In the genomic region with DNA sequence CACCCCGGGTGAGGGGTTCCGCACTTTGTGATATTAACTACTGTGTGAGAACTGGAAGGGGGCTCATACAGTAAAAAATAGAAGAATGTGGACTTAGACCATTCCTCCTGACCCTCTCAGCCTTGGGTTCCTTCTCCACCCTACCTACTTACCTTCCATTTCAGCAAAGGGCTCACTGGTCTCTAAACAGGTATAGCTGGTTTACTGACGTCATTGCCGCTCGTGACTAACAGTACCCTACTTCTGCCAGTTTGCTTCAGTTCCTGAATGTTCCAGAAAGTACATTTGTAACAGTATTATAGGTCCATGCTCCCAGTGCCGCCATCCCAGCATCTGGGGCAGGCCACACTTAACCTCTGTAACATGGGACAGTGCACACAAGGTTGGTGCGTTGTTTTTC, we compare ENCODE assay signal across 18 mouse cellular contexts. TPM values are rescaled to one million over a fixed set of nuclear protein-coding genes. Genes with fewer than 3 reads are reported as not detected.
DNase-seq lines count a peak whose midpoint lies in the region; ATAC-seq and TF ChIP-seq lines count a peak whose summit lies in the region.
"Had no signal": no experiment of that assay in that cellular context is flagged by ENCODE, and none has a peak within 500 bp of the region (broad histone marks: within the 10 kb centered on the region; RNA-seq: fewer than 3 reads in every experiment).

No protein-coding gene starts in this region.

- no peak for TF ChIP-seq CTCF in gastrocnemius, adult 2 months (IDR thresholded peaks at IDR 0.05)
- no peak for TF ChIP-seq CTCF in kidney, postnatal 0 days (IDR thresholded peaks at IDR 0.05; ENCODE audit: low read depth)
- TF ChIP-seq CTCF in E14TG2a.4 (conservative IDR thresholded peaks at IDR 0.05; ENCODE audit: low read length): no peak

- peak overlapping the region; percentile 25; the same call in 1 of the 2 replicates for H3K4me2 ChIP-seq in kidney, postnatal 0 days (ENCODE audit: low read length)
- H3K4me2 ChIP-seq in myocyte (ENCODE audit: low read depth): peak overlapping the region; percentile 71
- H3K4me2 ChIP-seq: forebrain, embryonic 15.5 days; hindbrain, embryonic 14.5 days; midbrain, embryonic 12.5 days; neural tube, embryonic 13.5 days had no signal

- H3K9ac ChIP-seq in kidney, postnatal 0 days (ENCODE audit: low read depth, low read length): no peak overlapping the region
- H3K9ac ChIP-seq: forebrain, embryonic 15.5 days; hindbrain, embryonic 14.5 days; liver, postnatal 0 days; midbrain, embryonic 12.5 days; neural tube, embryonic 13.5 days had no signal

- no peaks in the 10 kb centered on the region for H3K27me3 ChIP-seq in kidney, postnatal 0 days (ENCODE audit: insufficient read depth, low read length)
- H3K27me3 ChIP-seq in E14TG2a.4 (ENCODE audit: insufficient read depth, low read length): no peaks in the 10 kb centered on the region
- no peaks in the 10 kb centered on the region for H3K27me3 ChIP-seq in myocyte (ENCODE audit: control insufficient read depth, insufficient read depth, insufficient read length)
- H3K27me3 ChIP-seq: forebrain, embryonic 15.5 days; midbrain, embryonic 12.5 days; neural tube, embryonic 13.5 days had no signal

- peak overlapping the region; percentile 50; the same call in 1 of the 2 replicates for H3K27ac ChIP-seq in gastrocnemius, adult 2 months
- peak overlapping the region; percentile 86 for H3K27ac ChIP-seq in kidney, postnatal 0 days
- H3K27ac ChIP-seq: forebrain, embryonic 15.5 days; hindbrain, embryonic 14.5 days; midbrain, embryonic 12.5 days; neural tube, embryonic 13.5 days had no signal

- intact Hi-C loops in gastrocnemius, adult 2 months (cut with DNase I): no loop called here

- H3K36me3 ChIP-seq in kidney, postnatal 0 days (ENCODE audit: insufficient read depth, low read length): no peaks in the 10 kb centered on the region
- H3K36me3 ChIP-seq in E14TG2a.4 (ENCODE audit: insufficient read depth, low read length) (no peaks in the 10 kb centered on the region; the same call in 1 of the 2 replicates), myocyte (ENCODE audit: control insufficient read depth, insufficient read depth) (peaks cover 3% of the 10 kb centered on the region)
- H3K36me3 ChIP-seq: forebrain, embryonic 15.5 days; G1E; midbrain, embryonic 12.5 days; neural tube, embryonic 13.5 days had no signal

- no peak overlapping the region for H3ac ChIP-seq in myocyte (ENCODE audit: control insufficient read depth, insufficient read length)

- no peak for TF ChIP-seq POLR2A in myocyte (IDR thresholded peaks at IDR 0.05; ENCODE audit: insufficient read length, low read depth)

- no peak for DNase-seq in gastrocnemius, adult 2 months
- DNase-seq in gastrocnemius, postnatal 25 days: no peak
- DNase-seq in kidney, postnatal 0 days (ENCODE audit: low spot score): no peak
- DNase-seq in kidney, adult 11 months: no peak
- no peak for DNase-seq in adrenal gland, postnatal 25 days
- DNase-seq: liver, postnatal 0 days had no signal

- peak; percentile 57; the same call in 1 of the 2 replicates for ATAC-seq in kidney, postnatal 0 days (replicated peaks; ENCODE audit: low FRiP score, low read depth)
- ATAC-seq: activated CD4-positive, CD25-positive, alpha-beta regulatory T cell, adult 4 months; CD4-positive, CD25-positive, alpha-beta regulatory T cell, adult 4 months; forebrain, embryonic 15.5 days; liver, postnatal 0 days had no signal

- H3K4me3 ChIP-seq in gastrocnemius, adult 2 months: no peak overlapping the region; the same call in 1 of the 2 replicates
- H3K4me3 ChIP-seq in kidney, postnatal 0 days (replicated peaks; ENCODE audit: low read depth, low read length): no peak overlapping the region
- 0 out of 2 replicates have a peak overlapping the region, but pooled peaks have one; percentile 24 for H3K4me3 ChIP-seq in E14TG2a.4 (replicated peaks; ENCODE audit: low read length)
- no peak overlapping the region for H3K4me3 ChIP-seq in myocyte
- H3K4me3 ChIP-seq: forebrain, embryonic 15.5 days; midbrain, embryonic 12.5 days; neural tube, embryonic 13.5 days had no signal

- H3K9me3 ChIP-seq in kidney, postnatal 0 days (replicated peaks; ENCODE audit: low read length): no peaks in the 10 kb centered on the region
- no peaks in the 10 kb centered on the region for H3K9me3 ChIP-seq in E14TG2a.4 (ENCODE audit: low read length)
- H3K9me3 ChIP-seq: forebrain, embryonic 15.5 days; G1E; midbrain, embryonic 12.5 days; neural tube, embryonic 13.5 days had no signal

- peaks cover 32% of the 10 kb centered on the region for H3K4me1 ChIP-seq in kidney, postnatal 0 days (replicated peaks; ENCODE audit: insufficient read depth, low read length)
- peaks cover 90% of the 10 kb centered on the region for H3K4me1 ChIP-seq in E14TG2a.4 (replicated peaks; ENCODE audit: low read depth, low read length)

- WGBS in kidney, postnatal 0 days: 71% methylated on average over 7 of the region's 7 CpGs

- peaks cover 84% of the 10 kb centered on the region for H3K79me2 ChIP-seq in myocyte (ENCODE audit: control insufficient read depth, insufficient read depth)

TF ChIP-seq in myocyte, 11 proteins besides CTCF, POLR2A, EP300 and RAD21:
- no peak for TF ChIP-seq TCF3 (IDR thresholded peaks at IDR 0.05; ENCODE audit: insufficient read length, low read depth)

RNA-seq across cellular contexts. Expression of gene Ubtd1, which starts 12.5 kb away (rescaled TPM):
- total RNA-seq in gastrocnemius, adult 2 months (2021): 10 to 100 TPM; 14.5 to 15.1 TPM
- 10 to 100 TPM; 15.4 to 19.8 TPM for total RNA-seq in gastrocnemius, postnatal 25 days (2021)
- 31.8 and 36.6 TPM in 2 replicates for polyA plus RNA-seq in kidney, postnatal 0 days (2015; fragmentation: Nextera tagmentation; extraction: Ambion mirVana)
- polyA plus RNA-seq in myocyte (2012; fragmentation: generic; extraction: Trizol): 141 TPM
- 15.2 and 18.2 TPM in 2 replicates for total RNA-seq in adrenal gland, postnatal 25 days (2021)

RNA-seq across cellular contexts. Expression of gene Mms19, which starts 13.1 kb away (rescaled TPM):
- total RNA-seq in gastrocnemius, adult 2 months (2021): 10 to 100 TPM in 1 of 2 experiments, 1 to 10 TPM in 1; 8.8 to 10.5 TPM
- 1 to 10 TPM; 7.7 to 8.7 TPM for total RNA-seq in gastrocnemius, postnatal 25 days (2021)
- 23.3 and 26.1 TPM in 2 replicates for polyA plus RNA-seq in kidney, postnatal 0 days (2015; fragmentation: Nextera tagmentation; extraction: Ambion mirVana)
- polyA plus RNA-seq in myocyte (2012; fragmentation: generic; extraction: Trizol): 34.2 TPM
- 19.0 and 31.0 TPM in 2 replicates for total RNA-seq in adrenal gland, postnatal 25 days (2021)

RNA-seq across cellular contexts. Expression of gene Ankrd2, which starts 41.8 kb away (rescaled TPM):
- total RNA-seq in gastrocnemius, adult 2 months (2021): 100 to 1,000 TPM; 154 to 235 TPM
- 1,000 to 10,000 TPM in 1 of 2 experiments, 100 to 1,000 TPM in 1; 167 to 1,046 TPM for total RNA-seq in gastrocnemius, postnatal 25 days (2021)
- polyA plus RNA-seq in kidney, postnatal 0 days (2015; fragmentation: Nextera tagmentation; extraction: Ambion mirVana): 0.11 and 0.13 TPM in 2 replicates
- 110 TPM for polyA plus RNA-seq in myocyte (2012; fragmentation: generic; extraction: Trizol)
- 0.46 TPM in 1 of 2 replicates, not detected in the other for total RNA-seq in adrenal gland, postnatal 25 days (2021)
- total RNA-seq: G1E; heart, postnatal 25 days; left cerebral cortex, postnatal 36 days had no signal
- polyA plus RNA-seq: activated CD4-positive, CD25-positive, alpha-beta regulatory T cell, adult 4 months; CD4-positive, CD25-positive, alpha-beta regulatory T cell, adult 4 months; G1E; midbrain, embryonic 12.5 days had no signal

RNA-seq across cellular contexts. Expression of gene Hoga1, which starts 51.4 kb away (rescaled TPM):
- 1 to 10 TPM; 2.9 to 3.1 TPM for total RNA-seq in gastrocnemius, adult 2 months (2021)
- total RNA-seq in gastrocnemius, postnatal 25 days (2021): 1 to 10 TPM; 2.1 to 2.3 TPM
- 97.6 and 110 TPM in 2 replicates for polyA plus RNA-seq in kidney, postnatal 0 days (2015; fragmentation: Nextera tagmentation; extraction: Ambion mirVana)
- 2.4 TPM for polyA plus RNA-seq in myocyte (2012; fragmentation: generic; extraction: Trizol)
- 4.5 and 5.2 TPM in 2 replicates for total RNA-seq in adrenal gland, postnatal 25 days (2021)
- total RNA-seq: G1E had no signal
- polyA plus RNA-seq: activated CD4-positive, CD25-positive, alpha-beta regulatory T cell, adult 4 months; CD4-positive, CD25-positive, alpha-beta regulatory T cell, adult 4 months; G1E had no signal

RNA-seq across cellular contexts. Expression of gene 4933411K16Rik, which starts 58.0 kb away (rescaled TPM):
- total RNA-seq in gastrocnemius, adult 2 months (2021): under 1 TPM; 0.28 to 0.33 TPM
- under 1 TPM; 0.20 to 0.32 TPM for total RNA-seq in gastrocnemius, postnatal 25 days (2021)
- 0.34 and 0.38 TPM in 2 replicates for polyA plus RNA-seq in kidney, postnatal 0 days (2015; fragmentation: Nextera tagmentation; extraction: Ambion mirVana)
- polyA plus RNA-seq in myocyte (2012; fragmentation: generic; extraction: Trizol): 0.30 TPM
- total RNA-seq in adrenal gland, postnatal 25 days (2021): 0.67 and 1.1 TPM in 2 replicates
- total RNA-seq: G1E; heart, postnatal 25 days had no signal
- polyA plus RNA-seq: activated CD4-positive, CD25-positive, alpha-beta regulatory T cell, adult 4 months; CD4-positive, CD25-positive, alpha-beta regulatory T cell, adult 4 months; forebrain, embryonic 15.5 days; G1E; hindbrain, embryonic 14.5 days; intestine, embryonic 14.5 days; midbrain, embryonic 12.5 days; neural tube, embryonic 13.5 days had no signal

Comparison
In these comparisons a context has a peak if more than half of its experiments do, and no peak if none do; other contexts are left out.
1. RNA of gene Ankrd2, which starts 41.8 kb away (total RNA-seq): 167 to 1,046 TPM in gastrocnemius, postnatal 25 days and 154 to 235 TPM in gastrocnemius, adult 2 months; 0.46 TPM in adrenal gland, postnatal 25 days; every median in the first group is over 100 times any median in the second.